Mouse (Mus musculus) myocyte (in vitro differentiated cells): ENCODE measurements around the gene Zfp462. TPM values are rescaled to one million over a fixed set of nuclear protein-coding genes. Genes with fewer than 3 reads are reported as not detected.

Experiments used
- H3K27me3 ChIP-seq: one replicate; pipeline ENCODE4 v1.6.1; 2011; ENCODE audit not compliant: control insufficient read depth, insufficient read depth, insufficient read length
- H3K36me3 ChIP-seq: one replicate; pipeline ENCODE4 v1.6.1; 2011; ENCODE audit not compliant: control insufficient read depth, insufficient read depth
- H3K4me2 ChIP-seq: one replicate; pipeline ENCODE4 v1.6.1; 2011; ENCODE audit warnings: low read depth, control low read depth
- H3K4me3 ChIP-seq: one replicate; pipeline ENCODE4 v1.5.1; 2011; ENCODE audit warnings: mild to moderate bottlenecking, control low read depth, moderate library complexity
- H3K79me2 ChIP-seq: one replicate; pipeline ENCODE4 v1.6.1; 2011; ENCODE audit not compliant: control insufficient read depth, insufficient read depth
- H3ac ChIP-seq: one replicate; pipeline ENCODE4 v1.6.1; 2011; ENCODE audit not compliant: control insufficient read depth, insufficient read length
- CEBPB ChIP-seq: IDR thresholded peaks from 2 replicates; pipeline ENCODE4 v1.6.1; 2011; ENCODE audit warnings: mild to moderate bottlenecking, moderate library complexity; ENCODE audit not compliant: poor library complexity, insufficient read depth, severe bottlenecking
- E2F4 ChIP-seq: IDR thresholded peaks from one replicate; pipeline ENCODE4 v1.6.1; 2011; ENCODE audit warnings: mild to moderate bottlenecking, control low read depth, moderate library complexity; ENCODE audit not compliant: insufficient read depth
- MAX ChIP-seq: IDR thresholded peaks from one replicate; pipeline ENCODE4 v1.6.1; 2011; ENCODE audit warnings: low read depth, mild to moderate bottlenecking, control low read depth
- MYOD1 ChIP-seq, 3 experiments: IDR thresholded peaks; one replicate each; pipeline ENCODE4 v1.6.1; 2011; ENCODE audit warnings: control low read depth in 2 of 3, low read depth in 2 of 3, mild to moderate bottlenecking in 2 of 3, moderate library complexity in 1 of 3; ENCODE audit not compliant: insufficient read length in 2 of 3, control insufficient read depth in 1 of 3
- MYOG ChIP-seq, 3 experiments: IDR thresholded peaks; one replicate each; pipeline ENCODE4 v1.6.1; 2011; ENCODE audit warnings: control low read depth in 2 of 3, low read depth in 2 of 3, mild to moderate bottlenecking in 2 of 3; ENCODE audit not compliant: insufficient read length in 2 of 3, control insufficient read depth in 1 of 3, insufficient read depth in 1 of 3
- POLR2A ChIP-seq: IDR thresholded peaks from one replicate; pipeline ENCODE4 v1.6.1; 2011; ENCODE audit warnings: low read depth, mild to moderate bottlenecking, control low read depth, moderate library complexity; ENCODE audit not compliant: insufficient read length
- POLR2AphosphoS2 ChIP-seq: IDR thresholded peaks from one replicate; pipeline ENCODE4 v1.6.1; 2011; ENCODE audit warnings: low read depth, control low read depth; ENCODE audit not compliant: insufficient read length
- REST ChIP-seq: IDR thresholded peaks from one replicate; pipeline ENCODE4 v1.6.1; 2011; ENCODE audit warnings: mild to moderate bottlenecking, control low read depth, moderate library complexity; ENCODE audit not compliant: insufficient read depth, insufficient read length
- SRF ChIP-seq: IDR thresholded peaks from one replicate; pipeline ENCODE4 v1.6.1; 2011; ENCODE audit warnings: low read depth; ENCODE audit not compliant: control insufficient read depth, insufficient read length
- TCF12 ChIP-seq: IDR thresholded peaks from one replicate; pipeline ENCODE4 v1.6.1; 2011; ENCODE audit warnings: mild to moderate bottlenecking, control low read depth; ENCODE audit not compliant: poor library complexity, insufficient read depth, severe bottlenecking
- TCF3 ChIP-seq: IDR thresholded peaks from one replicate; pipeline ENCODE4 v1.6.1; 2011; ENCODE audit warnings: low read depth, control low read depth; ENCODE audit not compliant: insufficient read length
- USF1 ChIP-seq: IDR thresholded peaks from one replicate; pipeline ENCODE4 v1.6.1; 2011; ENCODE audit warnings: low read depth, mild to moderate bottlenecking, control low read depth, moderate library complexity
- polyA plus RNA-seq: library from polyadenylated mRNA; unstranded; fragments of >200 nt; fragmentation: generic; extraction: Trizol; gene quantifications from one replicate; pipeline ENCODE4 v1.2.1, GENCODE M21; 2012; ENCODE audit warnings: missing spikeins

Zfp462 gene
- polyA plus RNA-seq, 1 experiment: 3.1 TPM

GRCm38 (mm10) chr4:55066341-55067170 is 121.7 kb downstream of the Zfp462 start:
- no peak overlapping the region for H3K4me3 ChIP-seq
- no peaks in the 10 kb centered on the region for H3K36me3 ChIP-seq
- H3K4me2 ChIP-seq: no peak overlapping the region
- no peaks in the 10 kb centered on the region for H3K27me3 ChIP-seq
- H3K79me2 ChIP-seq: no peaks in the 10 kb centered on the region
- TF ChIP-seq SRF: no peak
- no peak for TF ChIP-seq REST
- no peak for TF ChIP-seq MYOG (IDR thresholded peaks at IDR 0.05; ENCODE audit: control insufficient read depth in 1 of 3, insufficient read depth in 1 of 3, insufficient read length in 2 of 3, low read depth in 2 of 3)
- TF ChIP-seq E2F4: no peak
- H3ac ChIP-seq: no peak overlapping the region

- Histone ChIP-seq H3K4me3 (no peak overlapping the region), H3K79me2 (no peaks in the 10 kb centered on the region), H3K27me3 (no peaks in the 10 kb centered on the region), H3K36me3 (no peaks in the 10 kb centered on the region), H3ac (no peak overlapping the region), H3K4me2 (no peak overlapping the region)
- TF ChIP-seq MAX (no peak), TCF3 (no peak), SRF (no peak), CEBPB (no peak), USF1 (no peak), E2F4 (no peak), POLR2A (no peak), REST (no peak)
Measured at GRCm38 (mm10) chr4:55071535-55071934, 126.7 kb downstream of the Zfp462 start.

DNA sequence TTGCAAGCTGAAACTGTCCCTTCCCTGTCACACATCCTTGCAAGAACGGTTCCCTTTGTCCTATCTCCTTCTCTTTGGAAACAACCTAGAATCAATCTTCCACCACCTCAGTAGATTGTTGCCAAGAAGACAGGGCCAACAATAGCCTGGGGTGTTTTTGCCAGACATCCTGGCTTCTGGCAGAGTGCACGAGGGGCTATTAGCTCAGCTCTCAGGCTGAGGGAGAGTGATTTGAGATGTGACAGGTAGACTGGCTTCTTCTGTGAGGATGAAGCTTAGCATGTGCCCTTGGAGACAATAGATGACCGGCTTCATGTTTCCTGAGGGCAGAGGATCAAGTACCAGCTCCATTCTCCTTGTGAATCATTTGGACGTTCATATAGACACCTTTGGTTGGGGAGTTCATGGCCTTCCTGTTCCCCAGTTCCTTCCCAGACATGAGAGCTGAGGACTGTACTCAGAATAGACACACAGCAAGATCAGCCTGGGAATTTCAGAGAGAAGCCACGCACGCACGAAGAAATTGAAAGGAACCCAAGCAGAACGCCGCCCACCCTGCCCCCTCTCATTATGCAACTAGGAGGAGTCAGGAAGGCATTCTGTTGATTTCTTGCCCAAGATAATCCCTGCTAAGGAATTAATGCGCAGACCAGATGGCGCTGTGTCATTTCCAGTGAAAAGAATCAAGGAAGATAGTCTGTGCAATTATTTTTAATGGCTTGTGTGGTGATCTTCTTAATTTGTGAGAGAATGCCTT is 132.5 kb downstream of the Zfp462 start:
- no peak overlapping the region for H3K4me2 ChIP-seq
- no peaks in the 10 kb centered on the region for H3K27me3 ChIP-seq
- peaks cover 5% of the 10 kb centered on the region for H3K36me3 ChIP-seq
- no peak overlapping the region for H3K4me3 ChIP-seq
- TF ChIP-seq POLR2AphosphoS2 (no peak), MYOG (IDR thresholded peaks at IDR 0.05; ENCODE audit: control insufficient read depth in 1 of 3, insufficient read depth in 1 of 3, insufficient read length in 2 of 3, low read depth in 2 of 3) (no peak), SRF (no peak), TCF12 (no peak), E2F4 (no peak), MAX (no peak)
- H3ac ChIP-seq: no peak overlapping the region
- no peaks in the 10 kb centered on the region for H3K79me2 ChIP-seq

DNA sequence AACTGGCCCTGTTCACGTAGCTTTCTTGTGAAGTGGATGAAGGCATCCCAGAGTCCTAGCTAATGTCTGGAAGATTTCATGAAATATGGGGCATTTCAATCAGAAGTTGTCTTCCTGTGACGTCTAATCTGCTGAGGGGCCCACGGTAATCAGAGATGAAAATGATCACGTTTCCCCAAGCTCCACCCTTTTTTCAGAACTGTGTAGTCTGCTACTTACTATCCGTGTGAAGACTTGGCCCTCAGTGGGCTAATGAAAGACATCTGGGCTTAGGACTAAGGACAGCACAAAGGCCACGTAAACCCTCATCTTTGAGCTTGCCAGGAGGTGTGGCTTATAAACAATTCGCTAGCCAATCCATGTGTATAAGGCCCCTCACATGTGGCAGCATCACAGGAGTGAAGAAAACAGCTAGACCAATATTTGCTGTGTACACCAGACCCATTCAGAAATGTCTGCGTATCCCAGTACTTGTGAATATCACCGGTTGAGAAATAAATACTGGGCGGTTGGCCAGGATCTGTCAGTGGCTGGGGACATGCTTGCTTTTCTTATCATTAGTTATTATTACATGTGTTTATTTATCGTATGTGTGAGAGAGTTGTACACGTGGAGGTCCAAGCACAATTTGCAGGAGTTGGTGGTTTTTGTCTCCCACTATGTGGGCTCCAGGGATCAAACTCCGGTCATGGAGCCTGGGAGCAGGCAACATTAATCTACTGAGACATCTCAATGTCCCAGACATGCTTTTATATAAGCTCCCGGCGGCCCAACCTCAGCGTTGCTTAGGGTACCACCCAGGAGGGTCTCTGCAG is 133.3 kb downstream of the Zfp462 start:
- H3K4me3 ChIP-seq: no peak overlapping the region
- peaks cover 10% of the 10 kb centered on the region for H3K36me3 ChIP-seq
- no peak for TF ChIP-seq CEBPB
- no peak for TF ChIP-seq MAX
- TF ChIP-seq TCF3: no peak
- no peak for TF ChIP-seq REST
- no peak for TF ChIP-seq MYOG (IDR thresholded peaks at IDR 0.05; ENCODE audit: control insufficient read depth in 1 of 3, insufficient read depth in 1 of 3, insufficient read length in 2 of 3, low read depth in 2 of 3)
- no peak for TF ChIP-seq USF1
- TF ChIP-seq MYOD1 (IDR thresholded peaks at IDR 0.05; ENCODE audit: control insufficient read depth in 1 of 3, insufficient read length in 2 of 3, low read depth in 2 of 3): no peak
- TF ChIP-seq SRF: no peak
- no peak for TF ChIP-seq TCF12
- no peak for TF ChIP-seq POLR2AphosphoS2
- TF ChIP-seq POLR2A: no peak
- no peak for TF ChIP-seq E2F4

DNA sequence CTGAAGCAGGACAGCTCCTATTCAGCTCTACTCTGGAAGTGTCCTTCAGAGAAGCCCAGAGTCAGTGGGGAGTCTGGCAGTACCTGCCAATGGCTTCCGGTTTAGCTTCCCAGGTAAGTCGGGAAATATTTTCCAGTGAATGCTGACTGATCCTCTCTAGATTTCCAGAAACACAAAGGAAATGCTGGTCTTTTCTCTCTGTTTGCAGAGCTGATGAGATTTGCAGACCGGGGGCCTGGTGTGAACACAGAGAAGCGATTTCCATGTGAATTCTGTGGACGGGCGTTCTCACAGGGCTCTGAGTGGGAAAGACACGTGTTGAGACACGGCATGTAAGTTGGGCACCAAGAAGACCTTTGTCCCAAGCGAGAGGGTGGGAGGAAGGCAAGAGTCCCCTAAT is 134.2 kb downstream of the Zfp462 start:
- Histone ChIP-seq H3ac (no peak overlapping the region), H3K27me3 (no peaks in the 10 kb centered on the region), H3K4me2 (no peak overlapping the region), H3K79me2 (no peaks in the 10 kb centered on the region), H3K36me3 (peaks cover 15% of the 10 kb centered on the region), H3K4me3 (no peak overlapping the region)
- TF ChIP-seq MYOG (IDR thresholded peaks at IDR 0.05; ENCODE audit: control insufficient read depth in 1 of 3, insufficient read depth in 1 of 3, insufficient read length in 2 of 3, low read depth in 2 of 3) (no peak), USF1 (no peak), REST (no peak), MAX (no peak)

More for the DNA sequence above, 133.3 kb downstream of the Zfp462 start:
- Histone ChIP-seq H3K79me2 (no peaks in the 10 kb centered on the region), H3K27me3 (no peaks in the 10 kb centered on the region), H3K4me2 (no peak overlapping the region), H3ac (no peak overlapping the region)
